Mouse (Mus musculus) CH12.LX (cell line): ENCODE results near the gene Cracr2a. TPM values are rescaled to one million over a fixed set of nuclear protein-coding genes. Genes with fewer than 3 reads are reported as not detected.

Experiments
- DNase-seq: peaks from one replicate; pipeline ENCODE4 v3.0.0-alpha.2; 2013; ENCODE audit errors: extremely low read depth
- H3K27ac ChIP-seq: 2 replicates; pipeline ENCODE4 v1.5.1; 2012; ENCODE audit warnings: low read depth, mild to moderate bottlenecking, control low read depth, moderate library complexity; ENCODE audit not compliant: insufficient read depth
- H3K27me3 ChIP-seq: replicated peaks from 2 replicates; pipeline ENCODE3; 2012; ENCODE audit warnings: inconsistent platforms
- H3K36me3 ChIP-seq, 2 experiments: replicated peaks in 1 of 2; 2 replicates each; pipeline versions ENCODE3 to v1.6.1; 2012; ENCODE audit warnings: inconsistent platforms in 1 of 2, low read length in 1 of 2, mild to moderate bottlenecking in 1 of 2, mixed read lengths in 1 of 2, moderate library complexity in 1 of 2; ENCODE audit not compliant: control insufficient read depth in 1 of 2, insufficient read depth in 1 of 2
- H3K4me1 ChIP-seq, 2 experiments: 2 replicates each; pipeline ENCODE4 v1.6.1; 2012; ENCODE audit warnings: inconsistent platforms in 1 of 2, moderate library complexity in 1 of 2; ENCODE audit not compliant: insufficient read depth in 2 of 2, control insufficient read depth in 1 of 2
- H3K4me2 ChIP-seq: 2 replicates; pipeline ENCODE4 v1.6.1; 2012; ENCODE audit warnings: low read depth, mild to moderate bottlenecking, control low read depth; ENCODE audit not compliant: poor library complexity, insufficient read depth, severe bottlenecking
- H3K4me3 ChIP-seq, 3 experiments: fragments of 150-350 bp in 1 of 3; sonication (generic) in 1 of 3; replicated peaks in 1 of 3; 2 replicates each; pipeline versions ENCODE3 to v1.5.1; 2011 to 2012; ENCODE audit warnings: low read depth in 2 of 3, low read length in 2 of 3, mild to moderate bottlenecking in 2 of 3, moderate library complexity in 2 of 3, control low read depth in 1 of 3, improper control_type of control experiment in 1 of 3, inconsistent platforms in 1 of 3, mixed read lengths in 1 of 3; ENCODE audit not compliant: poor library complexity in 1 of 3
- H3K79me2 ChIP-seq: replicated peaks from 2 replicates; pipeline ENCODE4 v1.6.1; 2012; ENCODE audit warnings: mild to moderate bottlenecking, moderate library complexity; ENCODE audit not compliant: control insufficient read depth, poor library complexity, insufficient read depth, severe bottlenecking; ENCODE audit errors: extremely low read depth
- H3K9ac ChIP-seq: 2 replicates; pipeline ENCODE4 v1.6.1; 2012; ENCODE audit warnings: low read depth, mild to moderate bottlenecking, control low read depth, moderate library complexity; ENCODE audit not compliant: insufficient read depth
- H3K9me3 ChIP-seq: replicated peaks from 2 replicates; pipeline ENCODE3; 2012; ENCODE audit warnings: low read length, inconsistent platforms, mixed read lengths
- BHLHE40 ChIP-seq: IDR thresholded peaks from 2 replicates; pipeline ENCODE4 v1.6.1; 2011; ENCODE audit warnings: mild to moderate bottlenecking, low read depth, low read length, improper control_type of control experiment
- CHD1 ChIP-seq: IDR thresholded peaks from 2 replicates; pipeline ENCODE4 v1.6.1; 2012; ENCODE audit warnings: low read depth, low read length, improper control_type of control experiment, inconsistent platforms
- CTCF ChIP-seq, 2 experiments: IDR thresholded peaks in 1 of 2; conservative IDR thresholded peaks in 1 of 2; 2 replicates each; pipeline ENCODE4 v1.5.1; 2011 to 2012; ENCODE audit warnings: low read depth in 2 of 2, low read length in 2 of 2, improper control_type of control experiment in 1 of 2, inconsistent platforms in 1 of 2, mild to moderate bottlenecking in 1 of 2, moderate library complexity in 1 of 2
- EP300 ChIP-seq: IDR thresholded peaks from 2 replicates; pipeline ENCODE4 v1.6.1; 2011; ENCODE audit warnings: low read length, improper control_type of control experiment
- IRF4 ChIP-seq: IDR thresholded peaks from 2 replicates; pipeline ENCODE4 v1.6.1; 2014; ENCODE audit warnings: low read depth, mild to moderate bottlenecking, inconsistent platforms, low read length, improper control_type of control experiment
- KAT2A ChIP-seq: IDR thresholded peaks from 2 replicates; pipeline ENCODE4 v1.6.1; 2012; ENCODE audit warnings: low read length, improper control_type of control experiment, inconsistent platforms; ENCODE audit not compliant: insufficient replicate concordance
- MAFK ChIP-seq: IDR thresholded peaks from 2 replicates; pipeline ENCODE4 v1.6.1; 2011; ENCODE audit warnings: low read length, improper control_type of control experiment; ENCODE audit not compliant: insufficient replicate concordance
- MAX ChIP-seq: IDR thresholded peaks from 2 replicates; pipeline ENCODE4 v1.6.1; 2011; ENCODE audit warnings: low read length, improper control_type of control experiment
- MAZ ChIP-seq: IDR thresholded peaks from 2 replicates; pipeline ENCODE4 v1.6.1; 2012; ENCODE audit warnings: low read depth, mild to moderate bottlenecking, inconsistent platforms, low read length, improper control_type of control experiment, moderate library complexity
- MXI1 ChIP-seq: IDR thresholded peaks from 2 replicates; pipeline ENCODE4 v1.6.1; 2011; ENCODE audit warnings: mild to moderate bottlenecking, low read depth, low read length, improper control_type of control experiment
- NELFE ChIP-seq: IDR thresholded peaks from 2 replicates; pipeline ENCODE4 v1.6.1; 2011; ENCODE audit warnings: low read depth, low read length, improper control_type of control experiment
- POLR2A ChIP-seq: IDR thresholded peaks from 2 replicates; pipeline ENCODE4 v1.6.1; 2011; ENCODE audit warnings: low read depth, mild to moderate bottlenecking, improper control_type of control experiment, low read length
- RAD21 ChIP-seq: IDR thresholded peaks from 2 replicates; pipeline ENCODE4 v1.6.1; 2011; ENCODE audit warnings: low read depth, mild to moderate bottlenecking, low read length, improper control_type of control experiment, moderate library complexity
- RCOR1 ChIP-seq: conservative IDR thresholded peaks from 2 replicates; pipeline ENCODE4 v1.6.1; 2012; ENCODE audit warnings: low read depth, mild to moderate bottlenecking, inconsistent platforms, low read length, improper control_type of control experiment
- TBP ChIP-seq: conservative IDR thresholded peaks from 2 replicates; pipeline ENCODE4 v1.6.1; 2011; ENCODE audit warnings: low read depth, low read length, improper control_type of control experiment
- USF1 ChIP-seq: IDR thresholded peaks from 2 replicates; pipeline ENCODE4 v1.6.1; 2014; ENCODE audit warnings: low read depth, mild to moderate bottlenecking, inconsistent platforms, low read length, improper control_type of control experiment
- ZC3H11A ChIP-seq: IDR thresholded peaks from 2 replicates; pipeline ENCODE4 v1.6.1; 2012; ENCODE audit warnings: low read depth, mild to moderate bottlenecking, inconsistent platforms, low read length, improper control_type of control experiment
- ZNF384 ChIP-seq: IDR thresholded peaks from 2 replicates; pipeline ENCODE4 v1.6.1; 2012; ENCODE audit warnings: low read depth, low read length, improper control_type of control experiment, inconsistent platforms
- dilution Hi-C: fragments of 300-500 bp; cut with MboI; formaldehyde crosslinking; loops from 2 replicates; pipeline ENCODE4 v1.14.3; 2020; ENCODE audit warnings: low sequenced_read_pairs; ENCODE audit not compliant: extremely low pct_unique_long_range_greater_than_20kb, extremely low pct_ligation_motif_present
- in situ Hi-C: fragments of 300-500 bp; cut with MboI; formaldehyde crosslinking; loops from 3 replicates; pipeline ENCODE4 v1.14.3; 2019; ENCODE audit warnings: low sequenced_read_pairs, low pct_ligation_motif_present, low pct_unique_long_range_greater_than_20kb, mixed read lengths
- polyA plus RNA-seq: library from polyadenylated mRNA; unstranded; fragments of >175 nt; gene quantifications from 2 replicates; pipeline ENCODE4 v1.2.1, GENCODE M21; 2012; ENCODE audit warnings: low read depth; ENCODE audit not compliant: insufficient read length
- total RNA-seq, 2 experiments: library from RNA; depleted of rRNA; stranded (reverse); fragments of 300-350 nt in 1 of 2; fragments of >200 nt in 1 of 2; gene quantifications; 2 replicates each; pipeline ENCODE4 v1.2.3; 2012 to 2014

The Cracr2a gene
- total and polyA plus RNA-seq, 3 experiments: 1.2 to 1.6 (median 1.5) TPM

- no peak for TF ChIP-seq POLR2A
- TF ChIP-seq IRF4: no peak
- no peak for TF ChIP-seq RAD21
- TF ChIP-seq RCOR1: no peak
- no peak for TF ChIP-seq MXI1
- no peak for TF ChIP-seq BHLHE40
- no peak for TF ChIP-seq NELFE
- no peak for TF ChIP-seq ZC3H11A
- TF ChIP-seq CTCF (conservative IDR thresholded peaks at IDR 0.05 in 1 of 2, IDR thresholded peaks at IDR 0.05 in 1 of 2; ENCODE audit: low read depth in 2 of 2, low read length in 2 of 2): no peak
- TF ChIP-seq TBP: no peak
- H3K27ac ChIP-seq: no peak overlapping the region
- peaks cover 0 to 2% of the 10 kb centered on the region in 2 experiments; a peak in 2 of 4 replicates for H3K4me1 ChIP-seq
- DNase-seq: no peak
- peaks cover 59% of the 10 kb centered on the region for H3K27me3 ChIP-seq
- H3K36me3 ChIP-seq: no peaks in the 10 kb centered on the region
- H3K4me3 ChIP-seq: no peak overlapping the region
- H3K4me2 ChIP-seq: no peak overlapping the region
- H3K9me3 ChIP-seq: peaks cover 2% of the 10 kb centered on the region
- in situ Hi-C loops: loop anchor here (25.0 kb wide), 1 partner anchor 381 kb away; no protein-coding TSS in a partner anchor
- dilution Hi-C loops: no loop called here
- no peaks in the 10 kb centered on the region for H3K79me2 ChIP-seq
- H3K9ac ChIP-seq: no peak overlapping the region
These were observed 29.5 kb upstream of the Cracr2a start for GRCm38 (mm10) chr6:127531412-127532205.

GRCm38 (mm10) chr6:127532304-127532703 lies 28.8 kb upstream of the Cracr2a start:
- Histone ChIP-seq H3K27ac (no peak overlapping the region), H3K4me1 (peaks cover 0 to 4% of the 10 kb centered on the region in 2 experiments; a peak in 2 of 4 replicates)
- TF ChIP-seq MAX (no peak), ZNF384 (no peak), MAFK (no peak), MAZ (no peak), BHLHE40 (no peak), USF1 (no peak), KAT2A (no peak), EP300 (no peak), ZC3H11A (no peak), CTCF (conservative IDR thresholded peaks at IDR 0.05 in 1 of 2, IDR thresholded peaks at IDR 0.05 in 1 of 2; ENCODE audit: low read depth in 2 of 2, low read length in 2 of 2) (no peak), POLR2A (no peak), CHD1 (no peak), TBP (no peak)

More at GRCm38 (mm10) chr6:127532304-127532703, 28.8 kb upstream of the Cracr2a start:
- peaks cover 2% of the 10 kb centered on the region for H3K9me3 ChIP-seq
- no peak overlapping the region for H3K9ac ChIP-seq
- no peaks in the 10 kb centered on the region for H3K36me3 ChIP-seq
- in situ Hi-C loops (loop anchor here (25.0 kb wide), 1 partner anchor 380 kb away; no protein-coding TSS in a partner anchor), dilution Hi-C loops (no loop called here)
- no peak for DNase-seq
- H3K4me3 ChIP-seq: no peak overlapping the region
- H3K79me2 ChIP-seq: no peaks in the 10 kb centered on the region
- H3K27me3 ChIP-seq: peaks cover 58% of the 10 kb centered on the region
- no peak overlapping the region for H3K4me2 ChIP-seq
